Mouse (Mus musculus): ENCODE results near the gene Dap. TPM values are rescaled to one million over a fixed set of nuclear protein-coding genes. Genes with fewer than 3 reads are reported as not detected.

Dap gene
- polyA plus RNA-seq, 1 experiment from 2014 or later = 67.2 TPM

- Histone ChIP-seq H3K9ac (ENCODE audit: low read length) (no peak overlapping the region), H3K4me3 (ENCODE audit: low read depth, low read length) (no peak overlapping the region), H3K27me3 (ENCODE audit: control insufficient read depth, insufficient read depth, low read length) (no peaks in the 10 kb centered on the region), H3K27ac (replicated peaks; ENCODE audit: low read depth, low read length) (no peak overlapping the region), H3K4me2 (ENCODE audit: low read depth, severe bottlenecking) (no peak overlapping the region), H3K36me3 (ENCODE audit: control insufficient read depth, insufficient read depth, low read length) (no peaks in the 10 kb centered on the region), H3K9me3 (ENCODE audit: control insufficient read depth, low read length) (no peaks in the 10 kb centered on the region; the same call in 1 of the 2 replicates), H3K4me1 (ENCODE audit: control insufficient read depth, insufficient read depth, low read length) (no peaks in the 10 kb centered on the region; the same call in 1 of the 2 replicates)
- no peak for DNase-seq (ENCODE audit: low spot score)
- no peak for ATAC-seq (ENCODE audit: insufficient number of reproducible peaks, low FRiP score, low TSS enrichment, low read depth)
- WGBS = 57% methylated on average over 6 of the region's 6 CpGs
Observed at GRCm38 (mm10) chr15:31305181-31305580, 81.1 kb downstream of the Dap start.

DNA sequence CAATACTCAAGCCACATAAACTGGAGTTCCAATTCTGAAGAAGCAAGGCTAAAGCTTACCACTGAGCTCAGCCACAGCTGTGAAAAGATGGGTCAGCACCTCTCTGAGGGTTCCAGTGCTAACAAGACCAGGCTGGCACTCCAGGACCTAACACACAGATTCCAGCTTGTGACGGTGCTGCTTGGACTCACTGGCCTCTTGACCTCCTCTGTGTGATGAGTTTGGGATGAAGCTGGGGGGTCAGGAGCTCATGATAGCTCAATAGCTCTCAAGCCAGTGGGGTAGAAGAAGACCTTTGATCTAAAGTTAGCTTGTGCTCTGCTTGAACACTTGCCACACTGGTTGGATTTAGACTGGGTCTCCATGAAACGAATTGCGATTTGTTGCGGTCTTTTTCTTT, 82.6 kb downstream of the Dap start:
- WGBS = 83% methylated on average over 4 of the region's 4 CpGs
- H3K36me3 ChIP-seq (ENCODE audit: control insufficient read depth, insufficient read depth, low read length) = no peaks in the 10 kb centered on the region
- no peaks in the 10 kb centered on the region for H3K4me1 ChIP-seq (ENCODE audit: control insufficient read depth, insufficient read depth, low read length)
- H3K27ac ChIP-seq (replicated peaks; ENCODE audit: low read depth, low read length) = no peak overlapping the region
- ATAC-seq (ENCODE audit: insufficient number of reproducible peaks, low FRiP score, low TSS enrichment, low read depth) = no peak
- H3K9me3 ChIP-seq (ENCODE audit: control insufficient read depth, low read length) = no peaks in the 10 kb centered on the region; the same call in 1 of the 2 replicates
- no peaks in the 10 kb centered on the region for H3K27me3 ChIP-seq (ENCODE audit: control insufficient read depth, insufficient read depth, low read length)
- H3K9ac ChIP-seq (ENCODE audit: low read length) = no peak overlapping the region
- no peak overlapping the region for H3K4me3 ChIP-seq (ENCODE audit: low read depth, low read length)
- H3K4me2 ChIP-seq (ENCODE audit: low read depth, severe bottlenecking) = no peak overlapping the region
- DNase-seq (ENCODE audit: low spot score) = no peak

DNA sequence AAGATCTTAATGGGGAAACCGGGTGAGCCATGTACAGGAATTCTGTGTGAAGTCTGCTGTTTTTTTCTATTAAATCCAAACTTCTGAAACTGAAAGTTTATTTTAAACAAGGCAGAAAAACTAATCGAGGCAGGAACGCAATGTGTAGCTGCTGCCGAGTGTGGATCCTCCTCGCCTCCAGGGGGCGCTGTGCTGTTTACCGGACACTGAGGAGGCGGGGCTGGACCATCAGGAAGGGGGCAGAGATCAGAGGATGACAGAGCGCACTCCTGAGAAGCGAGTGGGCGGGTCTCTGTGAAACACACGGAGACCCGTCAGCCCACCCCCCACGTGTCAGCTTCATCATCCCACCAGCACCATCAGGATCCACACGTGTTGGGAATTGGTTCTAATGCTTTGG, 85.4 kb downstream of the Dap start:
- ATAC-seq (ENCODE audit: insufficient number of reproducible peaks, low FRiP score, low TSS enrichment, low read depth) (no peak), DNase-seq (ENCODE audit: low spot score) (no peak)
- H3K27me3 ChIP-seq (ENCODE audit: control insufficient read depth, insufficient read depth, low read length) = no peaks in the 10 kb centered on the region
- H3K9ac ChIP-seq (ENCODE audit: low read length) = no peak overlapping the region
- H3K9me3 ChIP-seq (ENCODE audit: control insufficient read depth, low read length) = no peaks in the 10 kb centered on the region; the same call in 1 of the 2 replicates
- 68% methylated on average over 15 of the region's 15 CpGs for WGBS
- H3K36me3 ChIP-seq (ENCODE audit: control insufficient read depth, insufficient read depth, low read length) = no peaks in the 10 kb centered on the region
- no peak overlapping the region for H3K4me3 ChIP-seq (ENCODE audit: low read depth, low read length)
- no peak overlapping the region for H3K4me2 ChIP-seq (ENCODE audit: low read depth, severe bottlenecking)
- no peaks in the 10 kb centered on the region for H3K4me1 ChIP-seq (ENCODE audit: control insufficient read depth, insufficient read depth, low read length)
- H3K27ac ChIP-seq (replicated peaks; ENCODE audit: low read depth, low read length) = no peak overlapping the region

GRCm38 (mm10) chr15:31312001-31312400, 87.9 kb downstream of the Dap start:
- H3K4me3 ChIP-seq (ENCODE audit: low read depth, low read length) = no peak overlapping the region
- H3K27me3 ChIP-seq (ENCODE audit: control insufficient read depth, insufficient read depth, low read length) = no peaks in the 10 kb centered on the region
- no peaks in the 10 kb centered on the region for H3K4me1 ChIP-seq (ENCODE audit: control insufficient read depth, insufficient read depth, low read length)
- H3K9me3 ChIP-seq (ENCODE audit: control insufficient read depth, low read length) = no peaks in the 10 kb centered on the region; the same call in 1 of the 2 replicates
- WGBS = 75% methylated on average over 2 of the region's 2 CpGs
- no peak overlapping the region for H3K9ac ChIP-seq (ENCODE audit: low read length)
- DNase-seq (ENCODE audit: low spot score) = no peak
- no peak overlapping the region for H3K27ac ChIP-seq (replicated peaks; ENCODE audit: low read depth, low read length)
- H3K36me3 ChIP-seq (ENCODE audit: control insufficient read depth, insufficient read depth, low read length) = no peaks in the 10 kb centered on the region
- no peak overlapping the region for H3K4me2 ChIP-seq (ENCODE audit: low read depth, severe bottlenecking)
- no peak for ATAC-seq (ENCODE audit: insufficient number of reproducible peaks, low FRiP score, low TSS enrichment, low read depth)

DNA sequence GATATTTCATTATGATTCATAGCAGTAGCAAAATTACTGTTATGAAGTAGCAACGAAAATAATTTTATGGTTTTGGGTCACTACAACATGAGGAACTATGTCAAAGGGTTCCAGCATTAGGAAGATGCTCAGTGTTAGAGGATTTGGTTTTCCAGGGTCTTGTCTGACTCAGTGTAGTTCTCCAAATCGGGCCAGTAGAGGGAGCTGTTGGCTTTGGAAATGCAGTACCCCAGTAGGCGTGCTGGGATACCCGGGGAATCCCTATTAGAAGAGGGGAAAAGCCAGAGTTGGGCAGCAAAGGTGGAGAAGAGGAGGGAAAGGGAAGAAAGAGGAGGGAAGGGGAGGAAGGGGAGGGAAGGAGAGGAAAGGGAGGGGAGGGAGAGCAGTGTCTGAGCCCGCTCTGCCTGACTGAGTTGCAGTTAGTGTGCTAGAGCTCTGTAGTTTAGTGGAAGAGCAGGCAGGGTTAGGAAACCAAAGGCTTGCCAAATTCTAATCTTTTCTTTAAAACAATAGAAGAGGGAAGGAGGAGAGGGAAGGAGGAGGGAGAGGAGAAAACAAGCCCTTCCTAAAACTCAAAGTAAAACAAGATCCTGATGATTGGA, 91.6 kb downstream of the Dap start:
- Histone ChIP-seq H3K9ac (ENCODE audit: low read length) (no peak overlapping the region), H3K4me3 (ENCODE audit: low read depth, low read length) (no peak overlapping the region), H3K36me3 (ENCODE audit: control insufficient read depth, insufficient read depth, low read length) (no peaks in the 10 kb centered on the region), H3K9me3 (ENCODE audit: control insufficient read depth, low read length) (no peaks in the 10 kb centered on the region), H3K4me1 (ENCODE audit: control insufficient read depth, insufficient read depth, low read length) (peaks cover 7% of the 10 kb centered on the region; the same call in 1 of the 2 replicates), H3K4me2 (ENCODE audit: low read depth, severe bottlenecking) (no peak overlapping the region), H3K27me3 (ENCODE audit: control insufficient read depth, insufficient read depth, low read length) (no peaks in the 10 kb centered on the region), H3K27ac (replicated peaks; ENCODE audit: low read depth, low read length) (no peak overlapping the region)
- peak; percentile 88 for DNase-seq (ENCODE audit: low spot score)
- 6% methylated on average over 5 of the region's 5 CpGs for WGBS
- peak; percentile 74; the same call in 1 of the 2 replicates for ATAC-seq (ENCODE audit: insufficient number of reproducible peaks, low FRiP score, low TSS enrichment, low read depth)

- Histone ChIP-seq H3K4me1 (ENCODE audit: control insufficient read depth, insufficient read depth, low read length) (peaks cover 7% of the 10 kb centered on the region; the same call in 1 of the 2 replicates), H3K36me3 (ENCODE audit: control insufficient read depth, insufficient read depth, low read length) (no peaks in the 10 kb centered on the region), H3K27ac (replicated peaks; ENCODE audit: low read depth, low read length) (peak overlapping the region; percentile 21; the same call in 1 of the 2 replicates), H3K4me2 (ENCODE audit: low read depth, severe bottlenecking) (no peak overlapping the region), H3K27me3 (ENCODE audit: control insufficient read depth, insufficient read depth, low read length) (no peaks in the 10 kb centered on the region), H3K4me3 (ENCODE audit: low read depth, low read length) (no peak overlapping the region), H3K9me3 (ENCODE audit: control insufficient read depth, low read length) (no peaks in the 10 kb centered on the region), H3K9ac (ENCODE audit: low read length) (no peak overlapping the region)
- DNase-seq (ENCODE audit: low spot score) (no peak), ATAC-seq (ENCODE audit: insufficient number of reproducible peaks, low FRiP score, low TSS enrichment, low read depth) (no peak)
- WGBS = 88% methylated on average over 3 of the region's 3 CpGs
Observed at GRCm38 (mm10) chr15:31317056-31317805, 93.1 kb downstream of the Dap start.

DNA sequence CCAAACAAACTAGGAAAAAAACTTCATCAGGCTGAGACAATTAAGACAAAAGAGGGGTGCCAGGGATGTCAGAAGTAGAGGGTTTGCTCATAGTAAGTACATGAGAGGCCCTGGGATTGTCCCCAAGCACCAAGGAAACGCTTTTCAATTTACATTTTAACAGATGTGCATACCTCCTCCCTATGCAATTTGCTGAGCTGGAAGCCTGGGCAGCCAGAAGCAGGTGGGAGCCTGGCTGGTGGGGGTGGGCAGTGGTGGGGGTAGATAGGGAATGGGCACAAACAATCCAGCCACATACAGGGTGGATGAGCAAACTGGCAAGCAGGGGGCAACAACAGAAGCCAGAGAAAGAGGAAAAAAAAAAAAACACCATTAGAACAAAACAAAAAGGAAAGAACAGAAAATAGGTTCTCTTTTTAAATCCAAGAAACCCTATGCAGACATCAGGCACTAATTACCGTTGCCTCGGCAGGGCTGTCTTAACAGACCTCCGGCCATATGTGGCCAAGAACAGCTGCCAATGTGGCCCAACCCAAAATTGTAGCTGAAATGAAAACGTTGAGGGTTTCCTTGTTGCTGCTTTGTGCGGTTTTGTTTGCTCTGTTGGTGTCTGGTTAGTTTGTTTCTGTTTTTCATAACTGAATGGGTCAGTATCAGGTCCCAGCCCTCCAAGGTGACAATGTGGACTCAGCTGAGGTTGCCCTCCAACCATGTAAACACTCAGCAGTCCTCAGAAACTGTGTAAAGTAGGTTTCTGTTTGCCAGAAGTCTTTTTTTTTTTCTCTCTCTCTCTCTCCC, 94.2 kb downstream of the Dap start:
- 17% methylated on average over 6 of the region's 6 CpGs for WGBS
- no peaks in the 10 kb centered on the region for H3K36me3 ChIP-seq (ENCODE audit: control insufficient read depth, insufficient read depth, low read length)
- peak overlapping the region; percentile 43; the same call in 1 of the 2 replicates for H3K27ac ChIP-seq (replicated peaks; ENCODE audit: low read depth, low read length)
- H3K4me1 ChIP-seq (ENCODE audit: control insufficient read depth, insufficient read depth, low read length) = peaks cover 7% of the 10 kb centered on the region; the same call in 1 of the 2 replicates
- no peak overlapping the region for H3K4me3 ChIP-seq (ENCODE audit: low read depth, low read length)
- H3K4me2 ChIP-seq (ENCODE audit: low read depth, severe bottlenecking) = no peak overlapping the region
- H3K9me3 ChIP-seq (ENCODE audit: control insufficient read depth, low read length) = no peaks in the 10 kb centered on the region
- no peaks in the 10 kb centered on the region for H3K27me3 ChIP-seq (ENCODE audit: control insufficient read depth, insufficient read depth, low read length)
- ATAC-seq (ENCODE audit: insufficient number of reproducible peaks, low FRiP score, low TSS enrichment, low read depth) (no peak), DNase-seq (ENCODE audit: low spot score) (peak; percentile 56)
- no peak overlapping the region for H3K9ac ChIP-seq (ENCODE audit: low read length)

GRCm38 (mm10) chr15:31319046-31319445, 94.9 kb downstream of the Dap start:
- DNase-seq (ENCODE audit: low spot score) (no peak), ATAC-seq (ENCODE audit: insufficient number of reproducible peaks, low FRiP score, low TSS enrichment, low read depth) (no peak)
- Histone ChIP-seq H3K9me3 (ENCODE audit: control insufficient read depth, low read length) (no peaks in the 10 kb centered on the region), H3K36me3 (ENCODE audit: control insufficient read depth, insufficient read depth, low read length) (no peaks in the 10 kb centered on the region), H3K27ac (replicated peaks; ENCODE audit: low read depth, low read length) (0 out of 2 replicates have a peak overlapping the region, but pooled peaks have one; percentile 43), H3K4me2 (ENCODE audit: low read depth, severe bottlenecking) (no peak overlapping the region), H3K9ac (ENCODE audit: low read length) (no peak overlapping the region), H3K4me3 (ENCODE audit: low read depth, low read length) (no peak overlapping the region), H3K4me1 (ENCODE audit: control insufficient read depth, insufficient read depth, low read length) (peaks cover 7% of the 10 kb centered on the region; the same call in 1 of the 2 replicates), H3K27me3 (ENCODE audit: control insufficient read depth, insufficient read depth, low read length) (no peaks in the 10 kb centered on the region)
- 54% methylated on average over 4 of the region's 4 CpGs for WGBS
